Mouse (Mus musculus) retina, postnatal 1 day (tissue): ENCODE data around the gene 1600002K03Rik.
A peak's percentile ranks its signal among the peaks of the same experiment; 100 is the strongest.
"Not testable (repeated sequence)": the region's sequence is repeated elsewhere in the genome, so short reads cannot be mapped to it uniquely, and the experiment has no call there.

Source experiments
- DNase-seq: peaks from one replicate; pipeline ENCODE4 v3.0.0-alpha.2; 2012

Gene 1600002K03Rik

GRCm38 (mm10) chr10:80155277-80155676, 17.5 kb upstream of the 1600002K03Rik start:
- DNase-seq = no peak

- no peak for DNase-seq
Observed at GRCm38 (mm10) chr10:80156002-80156751, 16.6 kb upstream of the 1600002K03Rik start.

GRCm38 (mm10) chr10:80156752-80157053, 16.0 kb upstream of the 1600002K03Rik start:
- DNase-seq = no peak

- no peak for DNase-seq
Observed at GRCm38 (mm10) chr10:80157141-80157929, 15.4 kb upstream of the 1600002K03Rik start.

GRCm38 (mm10) chr10:80158307-80158986, 14.3 kb upstream of the 1600002K03Rik start:
- DNase-seq = peak; percentile 50

- no peak for DNase-seq
Observed at GRCm38 (mm10) chr10:80159021-80159560, 13.7 kb upstream of the 1600002K03Rik start.

- peak; percentile 99 for DNase-seq
Observed at GRCm38 (mm10) chr10:80159561-80160454, 12.9 kb upstream of the 1600002K03Rik start.

- DNase-seq = peak; percentile 89
Observed at GRCm38 (mm10) chr10:80160455-80161371, 12.0 kb upstream of the 1600002K03Rik start.

- peak; percentile 69 for DNase-seq
Observed at GRCm38 (mm10) chr10:80161522-80162242, 11.1 kb upstream of the 1600002K03Rik start.

GRCm38 (mm10) chr10:80162243-80162608, 10.5 kb upstream of the 1600002K03Rik start:
- no peak for DNase-seq

- DNase-seq = no peak
Observed at GRCm38 (mm10) chr10:80162716-80163299, 9.9 kb upstream of the 1600002K03Rik start.

- no peak for DNase-seq
Observed at GRCm38 (mm10) chr10:80163721-80164120, 9.0 kb upstream of the 1600002K03Rik start.

- no peak for DNase-seq
Observed at GRCm38 (mm10) chr10:80164161-80164997, 8.4 kb upstream of the 1600002K03Rik start.

GRCm38 (mm10) chr10:80164998-80165344, 7.8 kb upstream of the 1600002K03Rik start:
- DNase-seq = peak; percentile 97

- DNase-seq = peak; percentile 83
Observed at GRCm38 (mm10) chr10:80165392-80166128, 7.2 kb upstream of the 1600002K03Rik start, which contains the start of gene Cirbp. Cirbp (plus strand) TSS chr10:80165985.

- DNase-seq = not testable (repeated sequence)
Observed at GRCm38 (mm10) chr10:80166136-80166535, 6.6 kb upstream of the 1600002K03Rik start.

- DNase-seq = peak; percentile 100
Observed at GRCm38 (mm10) chr10:80167460-80168037, 5.2 kb upstream of the 1600002K03Rik start.
